16 mouse cellular contexts compared by ENCODE assay signal in the genomic region with DNA sequence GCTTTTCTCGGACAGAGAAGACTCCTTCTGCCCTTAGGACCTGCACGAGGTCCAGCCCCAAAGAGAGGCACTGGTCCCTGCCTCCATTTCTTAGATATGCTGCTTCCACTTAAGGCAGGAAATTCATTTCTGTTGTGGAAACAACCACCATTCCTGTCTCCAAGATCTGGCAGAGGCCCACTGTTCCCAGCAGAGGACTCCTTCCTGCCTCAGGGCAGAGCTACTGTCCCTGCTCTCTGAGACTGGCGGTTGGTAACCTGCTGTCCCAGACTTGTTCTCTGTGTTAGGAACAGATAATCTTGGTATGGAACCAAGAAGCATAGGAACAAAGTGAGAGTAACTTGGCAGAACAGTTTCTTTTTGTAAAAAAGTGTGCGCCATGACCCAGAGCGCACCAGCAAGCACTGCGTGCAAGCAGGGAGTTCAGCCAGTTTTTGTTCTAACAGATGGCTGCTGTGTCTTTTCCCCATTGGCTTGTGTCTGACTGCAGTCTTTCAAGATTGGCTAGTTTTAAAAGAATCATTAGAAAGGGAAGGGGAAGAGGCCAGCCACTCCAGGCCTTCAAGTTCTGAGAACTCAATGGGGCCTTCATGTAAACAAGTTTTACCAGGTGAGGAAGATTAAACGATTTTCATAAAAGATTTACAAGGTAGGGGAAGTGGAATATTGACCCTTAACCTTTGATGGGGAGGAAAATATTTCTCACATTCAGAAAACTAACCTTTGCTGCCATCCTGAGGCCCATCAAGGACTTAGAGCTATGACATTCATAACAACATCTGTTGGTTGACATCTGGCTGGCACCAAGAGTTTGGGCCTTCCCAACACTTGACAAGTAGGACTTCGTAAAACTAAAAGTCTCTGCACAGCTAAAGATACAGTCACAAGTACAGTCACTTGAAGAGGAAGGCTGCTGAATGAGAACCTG. TPM values are rescaled to one million over a fixed set of nuclear protein-coding genes. Genes with fewer than 3 reads are reported as not detected.
DNase-seq lines count a peak whose midpoint lies in the region; ATAC-seq and TF ChIP-seq lines count a peak whose summit lies in the region.
"Had no signal": no experiment of that assay in that cellular context is flagged by ENCODE, and none has a peak within 500 bp of the region (broad histone marks: within the 10 kb centered on the region; RNA-seq: fewer than 3 reads in every experiment).

No protein-coding gene starts in this region.

- peak; percentile 71; the same call in 1 of the 2 replicates for TF ChIP-seq POLR2A in liver, adult 2 months (IDR thresholded peaks at IDR 0.05; ENCODE audit: extremely low read depth, insufficient read depth, low read length)

- H3K36me3 ChIP-seq in intestine, embryonic 16.5 days (ENCODE audit: control insufficient read depth, insufficient read depth, low read length): no peaks in the 10 kb centered on the region
- no peaks in the 10 kb centered on the region for H3K36me3 ChIP-seq in intestine, embryonic 15.5 days
- no peaks in the 10 kb centered on the region for H3K36me3 ChIP-seq in liver, adult 2 months (ENCODE audit: control insufficient read depth, insufficient read depth, low read length)
- no peaks in the 10 kb centered on the region for H3K36me3 ChIP-seq in liver, embryonic 12.5 days
- no peaks in the 10 kb centered on the region for H3K36me3 ChIP-seq in stomach, embryonic 16.5 days (ENCODE audit: control insufficient read depth, insufficient read depth, low read length)
- H3K36me3 ChIP-seq: hindbrain, embryonic 13.5 days; lung, embryonic 15.5 days had no signal

- peak; percentile 39; the same call in 1 of the 2 replicates for TF ChIP-seq CTCF in liver, adult 2 months (IDR thresholded peaks at IDR 0.05; ENCODE audit: low read depth, low read length)

- no peak overlapping the region for H3K4me3 ChIP-seq in intestine, embryonic 16.5 days (ENCODE audit: low read length)
- no peak overlapping the region for H3K4me3 ChIP-seq in intestine, embryonic 15.5 days (replicated peaks)
- H3K4me3 ChIP-seq in liver, adult 2 months (ENCODE audit: insufficient read depth, low read depth, low read length): no peak overlapping the region
- no peak overlapping the region for H3K4me3 ChIP-seq in liver, embryonic 12.5 days
- no peak overlapping the region for H3K4me3 ChIP-seq in stomach, embryonic 16.5 days (replicated peaks; ENCODE audit: low read length)
- H3K4me3 ChIP-seq: heart, adult 2 months; hindbrain, embryonic 13.5 days; lung, embryonic 15.5 days had no signal

- no peak overlapping the region for H3K4me2 ChIP-seq in intestine, embryonic 16.5 days (ENCODE audit: low read depth, low read length)
- H3K4me2 ChIP-seq in intestine, embryonic 15.5 days (replicated peaks): no peak overlapping the region
- H3K4me2 ChIP-seq in liver, embryonic 12.5 days: no peak overlapping the region
- H3K4me2 ChIP-seq in stomach, embryonic 16.5 days (ENCODE audit: low read depth, low read length): no peak overlapping the region
- H3K4me2 ChIP-seq: hindbrain, embryonic 13.5 days; lung, embryonic 15.5 days had no signal

- H3K27me3 ChIP-seq in intestine, embryonic 16.5 days (replicated peaks; ENCODE audit: control insufficient read depth, insufficient read depth, low read length): no peaks in the 10 kb centered on the region
- H3K27me3 ChIP-seq in intestine, embryonic 15.5 days (replicated peaks): no peaks in the 10 kb centered on the region
- H3K27me3 ChIP-seq in liver, adult 2 months (ENCODE audit: control insufficient read depth, insufficient read depth, low read length): no peaks in the 10 kb centered on the region
- H3K27me3 ChIP-seq in liver, embryonic 12.5 days (replicated peaks): no peaks in the 10 kb centered on the region
- H3K27me3 ChIP-seq in stomach, embryonic 16.5 days (ENCODE audit: control insufficient read depth, insufficient read depth, low read length): no peaks in the 10 kb centered on the region
- H3K27me3 ChIP-seq: hindbrain, embryonic 13.5 days; lung, embryonic 15.5 days had no signal

- peak overlapping the region; percentile 76 for H3K27ac ChIP-seq in intestine, embryonic 16.5 days (ENCODE audit: low read length)
- no peak overlapping the region for H3K27ac ChIP-seq in intestine, embryonic 15.5 days
- peak overlapping the region; percentile 91 for H3K27ac ChIP-seq in liver, adult 2 months (replicated peaks; ENCODE audit: insufficient read depth, low read depth, low read length)
- no peak overlapping the region for H3K27ac ChIP-seq in liver, embryonic 12.5 days
- H3K27ac ChIP-seq in stomach, embryonic 16.5 days (ENCODE audit: low read length): 0 out of 2 replicates have a peak overlapping the region, but pooled peaks have one; percentile 33
- H3K27ac ChIP-seq: heart, adult 2 months; hindbrain, embryonic 13.5 days; lung, embryonic 15.5 days had no signal

- WGBS in intestine, embryonic 16.5 days: 85% methylated on average over 8 of the region's 8 CpGs
- 82% methylated on average over 8 of the region's 8 CpGs for WGBS in intestine, embryonic 15.5 days
- WGBS in liver, adult 2 months: 32% methylated on average over 8 of the region's 8 CpGs
- 82% methylated on average over 8 of the region's 8 CpGs for WGBS in liver, embryonic 12.5 days (ENCODE audit: insufficient replicate concordance)
- 82% methylated on average over 8 of the region's 8 CpGs for WGBS in stomach, embryonic 16.5 days

- no peaks in the 10 kb centered on the region; the same call in 1 of the 2 replicates for H3K79me2 ChIP-seq in liver, adult 2 months (ENCODE audit: control insufficient read depth, insufficient read depth, low read length)

- no peak for ATAC-seq in cerebellum, adult (ENCODE audit: insufficient number of reproducible peaks, low FRiP score, low TSS enrichment)
- ATAC-seq in intestine, embryonic 16.5 days: no peak
- no peak for ATAC-seq in intestine, embryonic 15.5 days
- no peak for ATAC-seq in liver, embryonic 12.5 days
- no peak for ATAC-seq in stomach, embryonic 16.5 days (ENCODE audit: insufficient read depth, low FRiP score)

- peak; percentile 48 to 54 for DNase-seq in cerebellum, postnatal 10 days
- DNase-seq in liver, adult 2 months (ENCODE audit: extremely low read depth, low read depth, low spot score): peak; percentile 94
- DNase-seq in urinary bladder, adult 2 months (ENCODE audit: low spot score): no peak
- DNase-seq: right cerebral cortex, postnatal 4 days had no signal

- H3K9me3 ChIP-seq in intestine, embryonic 16.5 days (ENCODE audit: control insufficient read depth, low read length): peaks cover 6% of the 10 kb centered on the region
- no peaks in the 10 kb centered on the region; the same call in 1 of the 2 replicates for H3K9me3 ChIP-seq in intestine, embryonic 15.5 days
- H3K9me3 ChIP-seq in liver, embryonic 12.5 days (replicated peaks): no peaks in the 10 kb centered on the region
- H3K9me3 ChIP-seq in stomach, embryonic 16.5 days (replicated peaks; ENCODE audit: control insufficient read depth, low read length): peaks cover 6% of the 10 kb centered on the region; the same call in 1 of the 2 replicates
- H3K9me3 ChIP-seq: hindbrain, embryonic 13.5 days; lung, embryonic 15.5 days had no signal

- no peak overlapping the region for H3K9ac ChIP-seq in intestine, embryonic 16.5 days (ENCODE audit: low read depth, low read length)
- H3K9ac ChIP-seq in intestine, embryonic 15.5 days: no peak overlapping the region
- H3K9ac ChIP-seq in liver, adult 2 months (ENCODE audit: low read depth, low read length): peak overlapping the region; percentile 12
- H3K9ac ChIP-seq in liver, embryonic 12.5 days: no peak overlapping the region
- no peak overlapping the region for H3K9ac ChIP-seq in stomach, embryonic 16.5 days (ENCODE audit: low read length)
- H3K9ac ChIP-seq: hindbrain, embryonic 13.5 days; lung, embryonic 15.5 days had no signal

- H3K4me1 ChIP-seq in intestine, embryonic 16.5 days (ENCODE audit: control insufficient read depth, insufficient read depth, low read length): peaks cover 13% of the 10 kb centered on the region
- no peaks in the 10 kb centered on the region; the same call in 1 of the 2 replicates for H3K4me1 ChIP-seq in intestine, embryonic 15.5 days (replicated peaks)
- peaks cover 10% of the 10 kb centered on the region for H3K4me1 ChIP-seq in liver, adult 2 months (ENCODE audit: control insufficient read depth, insufficient read depth, low read length)
- H3K4me1 ChIP-seq in liver, embryonic 12.5 days: no peaks in the 10 kb centered on the region
- 0 out of 2 replicates have a peak, but pooled peaks cover 5% of the 10 kb centered on the region for H3K4me1 ChIP-seq in stomach, embryonic 16.5 days (ENCODE audit: control insufficient read depth, insufficient read depth, low read length)
- H3K4me1 ChIP-seq: hindbrain, embryonic 13.5 days; lung, embryonic 15.5 days had no signal

RNA-seq across cellular contexts. Expression of gene Hmgcs2, which starts 25.3 kb away (rescaled TPM):
- polyA plus RNA-seq in intestine, embryonic 16.5 days (2015; fragmentation: Nextera tagmentation; extraction: Ambion mirVana): 352 and 475 TPM in 2 replicates
- polyA plus RNA-seq in intestine, embryonic 15.5 days (2015; fragmentation: Nextera tagmentation; extraction: Ambion mirVana): 149 and 177 TPM in 2 replicates
- 687 and 765 TPM in 2 replicates for total RNA-seq in liver, adult 2 months (2014; rRNA removed)
- 1,077 and 1,098 TPM in 2 replicates for polyA plus RNA-seq in liver, adult 2 months (2012; rRNA removed)
- polyA plus RNA-seq in liver, embryonic 12.5 days (2016; fragmentation: Nextera tagmentation; extraction: Ambion mirVana): 24.7 and 26.9 TPM in 2 replicates
- 91.5 and 93.3 TPM in 2 replicates for polyA plus RNA-seq in stomach, embryonic 16.5 days (2015; fragmentation: Nextera tagmentation; extraction: Ambion mirVana)
- 55.3 and 70.4 TPM in 2 replicates for polyA plus RNA-seq in urinary bladder, adult 2 months (2012; rRNA removed)

RNA-seq across cellular contexts. Expression of gene Reg4, which starts 33.0 kb away (rescaled TPM):
- 28.4 and 37.9 TPM in 2 replicates for polyA plus RNA-seq in intestine, embryonic 16.5 days (2015; fragmentation: Nextera tagmentation; extraction: Ambion mirVana)
- 14.3 and 18.3 TPM in 2 replicates for polyA plus RNA-seq in intestine, embryonic 15.5 days (2015; fragmentation: Nextera tagmentation; extraction: Ambion mirVana)
- 0.37 TPM in 1 of 2 replicates, not detected in the other for total RNA-seq in liver, adult 2 months (2014; rRNA removed)
- polyA plus RNA-seq in liver, adult 2 months (2012; rRNA removed): not detected in 2 replicates
- not detected in 2 replicates for polyA plus RNA-seq in liver, embryonic 12.5 days (2016; fragmentation: Nextera tagmentation; extraction: Ambion mirVana)
- polyA plus RNA-seq in stomach, embryonic 16.5 days (2015; fragmentation: Nextera tagmentation; extraction: Ambion mirVana): 0.30 and 1.1 TPM in 2 replicates
- polyA plus RNA-seq in urinary bladder, adult 2 months (2012; rRNA removed): not detected in 2 replicates
- total RNA-seq: adrenal gland, postnatal 4 days; heart, adult 2 months had no signal
- polyA plus RNA-seq: cerebellum, adult 2 months; heart, adult 2 months; hindbrain, embryonic 13.5 days; limb, embryonic 11.5 days; lung, embryonic 15.5 days; stomach, embryonic 14.5 days had no signal

Comparison
In these comparisons a context has a peak if more than half of its experiments do, and no peak if none do; other contexts are left out.
1. H3K27ac ChIP-seq: peak in intestine, embryonic 16.5 days (single experiment), liver, adult 2 months (single experiment) and stomach, embryonic 16.5 days (single experiment); none in intestine, embryonic 15.5 days (single experiment) and liver, embryonic 12.5 days (single experiment).